Mouse (Mus musculus) C2C12 (cell line): ENCODE measurements around the gene Fam189a2. TPM values are rescaled to one million over a fixed set of nuclear protein-coding genes. Genes with fewer than 3 reads are reported as not detected.

ENCODE experiments used
- H3K27me3 ChIP-seq: one replicate; pipeline ENCODE4 v1.6.1; 2011; ENCODE audit not compliant: control insufficient read depth, insufficient read depth, insufficient read length
- H3K36me3 ChIP-seq: one replicate; pipeline ENCODE4 v1.6.1; 2011; ENCODE audit not compliant: control insufficient read depth, insufficient read depth
- H3K4me3 ChIP-seq: one replicate; pipeline ENCODE4 v1.5.1; 2011; ENCODE audit warnings: mild to moderate bottlenecking, control low read depth; ENCODE audit not compliant: poor library complexity, insufficient read depth, severe bottlenecking
- H3K79me2 ChIP-seq: one replicate; pipeline ENCODE4 v1.6.1; 2011; ENCODE audit not compliant: control insufficient read depth, insufficient read depth
- H3K79me3 ChIP-seq: one replicate; pipeline ENCODE4 v1.6.1; 2011; ENCODE audit warnings: low read depth, control low read depth
- H3ac ChIP-seq: one replicate; pipeline ENCODE3; 2011; ENCODE audit warnings: low read depth; ENCODE audit not compliant: control insufficient read depth, insufficient read length
- CEBPB ChIP-seq: IDR thresholded peaks from one replicate; pipeline ENCODE4 v1.6.1; 2011; ENCODE audit warnings: low read depth, mild to moderate bottlenecking, control low read depth, moderate library complexity
- CTCF ChIP-seq: IDR thresholded peaks from one replicate; pipeline ENCODE4 v1.5.1; 2011; ENCODE audit not compliant: control insufficient read depth, insufficient read depth, insufficient read length
- FOSL1 ChIP-seq: IDR thresholded peaks from one replicate; pipeline ENCODE4 v1.8.0; 2011; ENCODE audit warnings: mild to moderate bottlenecking, low read length; ENCODE audit not compliant: poor library complexity, insufficient read depth, severe bottlenecking
- MAX ChIP-seq: IDR thresholded peaks from one replicate; pipeline ENCODE4 v1.6.1; 2011; ENCODE audit warnings: mild to moderate bottlenecking, control low read depth
- MYOD1 ChIP-seq: IDR thresholded peaks from one replicate; pipeline ENCODE4 v1.6.1; 2011; ENCODE audit warnings: low read depth; ENCODE audit not compliant: control insufficient read depth, insufficient read length
- MYOG ChIP-seq: IDR thresholded peaks from one replicate; pipeline ENCODE4 v1.6.1; 2011; ENCODE audit not compliant: control insufficient read depth, insufficient read length; ENCODE audit errors: extremely low read depth
- USF1 ChIP-seq: IDR thresholded peaks from one replicate; pipeline ENCODE4 v1.6.1; 2011; ENCODE audit warnings: low read depth, mild to moderate bottlenecking, control low read depth, moderate library complexity
- polyA plus RNA-seq: library from polyadenylated mRNA; unstranded; fragments of >200 nt; fragmentation: generic; extraction: Trizol; gene quantifications from one replicate; pipeline ENCODE4 v1.2.1, GENCODE M21; 2012; ENCODE audit warnings: missing spikeins

Fam189a2 gene
- polyA plus RNA-seq, 1 experiment = 0.42 TPM

DNA sequence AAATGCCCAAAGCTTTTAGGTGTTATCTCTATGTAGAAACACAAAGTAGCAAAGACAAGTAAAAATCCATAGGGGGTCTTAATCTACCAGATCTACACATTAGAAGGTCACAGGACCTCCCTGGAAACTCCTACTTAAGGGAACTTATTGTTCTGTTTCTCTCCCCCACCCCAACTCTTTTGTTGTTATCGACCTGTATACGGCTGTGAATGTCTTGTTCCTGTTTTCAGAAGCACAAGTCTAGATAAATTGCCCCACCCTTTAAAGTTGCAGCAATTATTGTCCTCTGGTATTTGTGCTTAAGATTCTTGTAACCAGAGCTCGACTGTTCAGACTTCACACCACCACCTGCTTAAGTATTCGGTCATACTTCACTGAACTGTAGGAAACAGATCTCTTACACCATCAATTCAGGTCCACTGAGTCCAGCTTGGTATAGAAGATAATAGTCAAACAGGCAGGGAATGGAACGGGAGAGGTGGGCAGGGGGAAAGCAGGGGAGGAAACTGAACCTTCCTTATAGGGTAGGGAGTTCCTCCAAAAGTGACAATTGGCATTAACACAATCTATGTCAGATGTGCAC lies 1.9 kb upstream of the Fam189a2 start:
- Histone ChIP-seq H3ac (no peak overlapping the region), H3K79me3 (no peaks in the 10 kb centered on the region), H3K4me3 (no peak overlapping the region), H3K79me2 (no peaks in the 10 kb centered on the region), H3K27me3 (peaks cover 29% of the 10 kb centered on the region), H3K36me3 (no peaks in the 10 kb centered on the region)
- no peak for TF ChIP-seq MYOD1
- no peak for TF ChIP-seq MYOG
- TF ChIP-seq CEBPB = no peak
- no peak for TF ChIP-seq CTCF
- no peak for TF ChIP-seq FOSL1
- TF ChIP-seq USF1 = no peak
- no peak for TF ChIP-seq MAX

DNA sequence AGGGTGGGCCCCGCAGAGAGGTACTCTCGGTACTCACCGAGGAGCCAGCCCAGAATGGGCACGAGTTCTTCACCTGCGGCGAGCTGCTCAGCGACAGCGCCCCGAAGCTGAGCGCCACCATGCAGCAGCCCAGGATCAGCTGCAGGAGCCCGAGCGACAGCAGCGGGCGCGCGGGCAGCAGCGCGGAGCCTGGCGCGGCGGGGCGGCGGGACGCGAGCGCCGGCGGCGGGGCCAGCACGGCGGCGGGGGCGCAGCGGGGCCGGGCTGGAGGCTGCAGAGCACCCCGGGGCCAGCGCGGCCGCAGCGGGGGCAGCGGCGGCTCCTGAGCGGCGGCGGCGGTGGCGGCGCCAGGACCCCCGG lies 328 bp downstream of the Fam189a2 start:
- Histone ChIP-seq H3K27me3 (peaks cover 29% of the 10 kb centered on the region), H3ac (peak overlapping the region; percentile 22), H3K79me2 (no peaks in the 10 kb centered on the region), H3K79me3 (no peaks in the 10 kb centered on the region), H3K36me3 (no peaks in the 10 kb centered on the region), H3K4me3 (peak overlapping the region; percentile 25)
- no peak for TF ChIP-seq FOSL1
- no peak for TF ChIP-seq CEBPB
- TF ChIP-seq CTCF = no peak
- TF ChIP-seq MYOD1 = no peak
- no peak for TF ChIP-seq MYOG
- TF ChIP-seq USF1 = no peak
- TF ChIP-seq MAX = no peak

DNA sequence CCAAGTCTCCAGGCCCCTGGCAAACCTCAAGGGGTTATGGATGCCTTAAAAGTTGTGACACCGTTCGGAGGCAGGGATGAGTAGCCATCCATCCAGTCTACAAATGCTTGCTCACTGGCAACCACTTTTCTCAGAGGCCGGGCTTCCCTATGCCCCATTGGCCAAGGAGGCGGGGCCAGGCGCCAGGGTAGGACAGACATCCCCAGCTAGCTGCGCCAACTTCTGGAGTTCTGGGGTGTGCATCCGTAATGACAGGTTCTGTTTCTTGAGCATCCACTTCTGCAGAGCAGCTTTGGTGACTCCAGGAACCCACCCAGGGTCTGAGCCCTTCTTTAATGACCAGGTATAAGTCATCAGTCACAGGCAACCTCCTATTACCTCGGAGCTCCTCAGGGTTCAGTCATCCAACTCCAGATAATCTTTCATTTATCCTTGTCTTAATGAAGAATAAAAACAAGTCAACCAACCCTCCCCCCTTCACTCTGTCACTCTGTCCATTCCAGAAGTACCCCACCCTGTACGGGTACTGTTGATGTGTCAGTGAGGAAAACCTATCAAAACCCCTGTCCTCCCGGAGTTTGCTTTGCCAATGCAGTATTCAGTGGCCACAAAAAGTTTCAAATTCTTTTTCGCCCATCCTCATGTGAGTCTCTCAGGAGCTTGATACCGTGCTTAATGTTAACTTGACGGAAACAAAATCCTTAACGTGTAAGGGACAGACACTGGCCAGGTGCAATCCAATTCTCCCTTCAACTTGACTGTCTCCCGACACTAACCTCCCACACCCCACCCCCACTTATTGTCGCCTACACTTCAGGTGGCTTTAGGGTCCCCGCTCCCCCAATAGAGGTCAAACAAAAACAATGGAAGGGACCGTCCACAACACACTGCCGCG lies 956 bp downstream of the Fam189a2 start:
- TF ChIP-seq CEBPB (no peak), FOSL1 (no peak), MAX (no peak), USF1 (no peak), CTCF (no peak), MYOD1 (no peak), MYOG (no peak)
- Histone ChIP-seq H3K4me3 (peak overlapping the region; percentile 25), H3ac (peak overlapping the region; percentile 22), H3K79me2 (no peaks in the 10 kb centered on the region), H3K79me3 (no peaks in the 10 kb centered on the region), H3K36me3 (no peaks in the 10 kb centered on the region), H3K27me3 (peaks cover 29% of the 10 kb centered on the region)

DNA sequence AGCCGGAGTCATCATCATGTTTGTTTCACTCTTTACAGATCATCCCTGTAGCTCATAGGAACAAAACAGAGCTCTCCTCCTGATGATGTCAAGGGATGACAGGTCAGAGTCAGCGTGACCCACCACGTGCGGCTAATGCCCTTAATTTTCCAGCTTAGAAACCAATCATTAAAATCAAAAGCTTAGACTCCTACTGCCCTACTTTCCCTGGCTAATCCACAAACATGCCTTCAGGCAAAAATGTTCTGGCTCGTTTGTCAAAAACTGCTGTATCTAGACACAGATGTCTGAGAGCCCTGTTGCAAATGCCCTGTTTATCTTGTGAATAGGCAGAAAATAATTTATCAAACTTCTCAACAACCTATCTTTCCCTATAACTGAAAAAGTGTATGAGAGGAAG lies 4.9 kb downstream of the Fam189a2 start:
- no peaks in the 10 kb centered on the region for H3K79me2 ChIP-seq
- TF ChIP-seq FOSL1 = no peak
- TF ChIP-seq MYOD1 = no peak
- no peak for TF ChIP-seq CEBPB
- TF ChIP-seq MAX = no peak
- H3ac ChIP-seq = no peak overlapping the region
- peaks cover 14% of the 10 kb centered on the region for H3K27me3 ChIP-seq
- no peak overlapping the region for H3K4me3 ChIP-seq
- H3K79me3 ChIP-seq = no peaks in the 10 kb centered on the region
- H3K36me3 ChIP-seq = no peaks in the 10 kb centered on the region

DNA sequence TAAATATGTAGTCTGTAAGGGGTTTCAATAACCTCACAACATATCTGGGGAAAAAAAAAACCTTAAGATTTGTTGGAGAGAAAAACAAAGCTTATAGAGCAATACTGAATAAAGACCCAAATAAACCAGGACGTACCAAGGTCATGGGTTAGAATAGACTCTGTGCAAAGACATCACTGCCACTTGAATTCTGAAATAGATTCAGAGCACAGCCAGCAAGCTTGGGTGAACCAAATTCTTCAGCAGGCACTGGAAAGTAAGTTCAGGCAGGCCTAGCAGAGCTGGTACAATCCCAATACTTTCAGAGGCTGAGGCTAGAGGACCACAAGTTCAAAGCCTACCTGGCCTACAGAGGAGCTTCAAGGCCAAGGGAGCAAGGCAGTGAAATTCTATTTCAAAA lies 6.2 kb downstream of the Fam189a2 start:
- H3K4me3 ChIP-seq = no peak overlapping the region
- H3K36me3 ChIP-seq = no peaks in the 10 kb centered on the region
- no peaks in the 10 kb centered on the region for H3K79me3 ChIP-seq
- no peaks in the 10 kb centered on the region for H3K79me2 ChIP-seq
- H3K27me3 ChIP-seq = peaks cover 2% of the 10 kb centered on the region
- TF ChIP-seq USF1 (no peak), MAX (no peak), CEBPB (no peak), CTCF (no peak)
- H3ac ChIP-seq = no peak overlapping the region

DNA sequence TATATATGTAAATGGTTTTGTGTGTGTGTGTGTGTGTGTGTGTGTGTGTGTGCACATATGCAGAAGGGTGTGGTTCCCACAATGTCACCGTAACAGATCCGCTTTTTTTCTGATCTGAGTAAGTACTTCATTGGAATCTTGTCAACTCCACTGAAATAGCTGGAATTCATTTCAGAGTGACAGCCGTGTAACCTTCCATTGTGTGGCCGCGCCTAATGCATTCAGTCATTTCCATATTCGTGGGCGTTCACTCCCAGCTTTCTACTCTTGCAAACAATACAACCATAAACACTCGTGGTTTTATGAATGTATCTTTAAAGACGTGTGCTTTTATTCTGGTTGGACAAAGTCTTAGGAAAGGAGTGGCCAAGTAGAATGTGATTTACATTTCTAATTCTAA lies 6.7 kb downstream of the Fam189a2 start:
- no peak overlapping the region for H3K4me3 ChIP-seq
- H3K27me3 ChIP-seq = no peaks in the 10 kb centered on the region
- H3K36me3 ChIP-seq = no peaks in the 10 kb centered on the region
- H3ac ChIP-seq = no peak overlapping the region
- TF ChIP-seq USF1 (no peak), MYOD1 (no peak), MYOG (no peak), FOSL1 (no peak), CEBPB (no peak), CTCF (no peak), MAX (no peak)
- H3K79me3 ChIP-seq = no peaks in the 10 kb centered on the region
- H3K79me2 ChIP-seq = no peaks in the 10 kb centered on the region
